Mouse (Mus musculus): Measurements from ENCODE around the gene Elf1. TPM values are rescaled to one million over a fixed set of nuclear protein-coding genes. Genes with fewer than 3 reads are reported as not detected.
"Not testable (repeated sequence)": the region's sequence is repeated elsewhere in the genome, so short reads cannot be mapped to it uniquely, and the experiment has no call there.

The Elf1 gene
- total RNA-seq, 2 experiments from 2014 or later = 5.4 to 6.1 TPM

GRCm38 (mm10) chr14:79518761-79519662 lies 38.0 kb downstream of the Elf1 start:
- intact Hi-C loops (cut with DNase I) = no loop called here
- no peak for DNase-seq

- intact Hi-C loops (cut with DNase I) = no loop called here
- no peak for DNase-seq
Observed at GRCm38 (mm10) chr14:79519663-79519975, 38.6 kb downstream of the Elf1 start.

- intact Hi-C loops (cut with DNase I) = no loop called here
Observed at GRCm38 (mm10) chr14:79520612-79521011, 39.6 kb downstream of the Elf1 start.

GRCm38 (mm10) chr14:79521056-79521455 lies 40.1 kb downstream of the Elf1 start:
- no peak for DNase-seq

More at GRCm38 (mm10) chr14:79520612-79521011, 39.6 kb downstream of the Elf1 start:
- DNase-seq = no peak

GRCm38 (mm10) chr14:79521471-79522117 lies 40.6 kb downstream of the Elf1 start:
- intact Hi-C loops (cut with DNase I) = no loop called here
- no peak for DNase-seq

More at GRCm38 (mm10) chr14:79521056-79521455, 40.1 kb downstream of the Elf1 start:
- intact Hi-C loops (cut with DNase I) = no loop called here

GRCm38 (mm10) chr14:79522387-79522786 lies 41.4 kb downstream of the Elf1 start:
- no peak for DNase-seq
- intact Hi-C loops (cut with DNase I) = no loop called here

- intact Hi-C loops (cut with DNase I); DNase-seq: not testable (repeated sequence)
Observed at GRCm38 (mm10) chr14:79526106-79526505, 45.1 kb downstream of the Elf1 start.

- intact Hi-C loops (cut with DNase I) = no loop called here
- DNase-seq = no peak
Observed at GRCm38 (mm10) chr14:79527704-79528103, 46.7 kb downstream of the Elf1 start.

- DNase-seq = no peak
- intact Hi-C loops (cut with DNase I) = no loop called here
Observed at GRCm38 (mm10) chr14:79529581-79530554, 48.9 kb downstream of the Elf1 start.

GRCm38 (mm10) chr14:79530761-79531160 lies 49.8 kb downstream of the Elf1 start:
- no peak for DNase-seq
- intact Hi-C loops (cut with DNase I) = no loop called here

GRCm38 (mm10) chr14:79532036-79532776 lies 51.2 kb downstream of the Elf1 start:
- no peak for DNase-seq
- intact Hi-C loops (cut with DNase I) = no loop called here

- intact Hi-C loops (cut with DNase I) = no loop called here
- no peak for DNase-seq
Observed at GRCm38 (mm10) chr14:79533350-79533749, 52.4 kb downstream of the Elf1 start.

GRCm38 (mm10) chr14:79534206-79534605 lies 53.2 kb downstream of the Elf1 start:
- intact Hi-C loops (cut with DNase I) = no loop called here
- DNase-seq = no peak

GRCm38 (mm10) chr14:79534656-79535055 lies 53.7 kb downstream of the Elf1 start:
- DNase-seq; intact Hi-C loops (cut with DNase I): not testable (repeated sequence)

- DNase-seq = no peak
- intact Hi-C loops (cut with DNase I) = no loop called here
Observed at GRCm38 (mm10) chr14:79535318-79535717, 54.3 kb downstream of the Elf1 start.

- no peak for DNase-seq
- intact Hi-C loops (cut with DNase I) = no loop called here
Observed at GRCm38 (mm10) chr14:79536011-79536410, 55.0 kb downstream of the Elf1 start.

GRCm38 (mm10) chr14:79536837-79537236 lies 55.8 kb downstream of the Elf1 start:
- no peak for DNase-seq
- intact Hi-C loops (cut with DNase I) = no loop called here

GRCm38 (mm10) chr14:79537463-79537862 lies 56.5 kb downstream of the Elf1 start:
- no peak for DNase-seq
- intact Hi-C loops (cut with DNase I) = no loop called here

- intact Hi-C loops (cut with DNase I) = no loop called here
- no peak for DNase-seq
Observed at GRCm38 (mm10) chr14:79537921-79538320, 56.9 kb downstream of the Elf1 start.

GRCm38 (mm10) chr14:79541606-79542005 lies 60.6 kb downstream of the Elf1 start:
- DNase-seq = no peak
- intact Hi-C loops (cut with DNase I) = no loop called here

All from left cerebral cortex, postnatal 4 days (tissue).